Comparison of ENCODE assay signal across 11 mouse cellular contexts in the genomic region with DNA sequence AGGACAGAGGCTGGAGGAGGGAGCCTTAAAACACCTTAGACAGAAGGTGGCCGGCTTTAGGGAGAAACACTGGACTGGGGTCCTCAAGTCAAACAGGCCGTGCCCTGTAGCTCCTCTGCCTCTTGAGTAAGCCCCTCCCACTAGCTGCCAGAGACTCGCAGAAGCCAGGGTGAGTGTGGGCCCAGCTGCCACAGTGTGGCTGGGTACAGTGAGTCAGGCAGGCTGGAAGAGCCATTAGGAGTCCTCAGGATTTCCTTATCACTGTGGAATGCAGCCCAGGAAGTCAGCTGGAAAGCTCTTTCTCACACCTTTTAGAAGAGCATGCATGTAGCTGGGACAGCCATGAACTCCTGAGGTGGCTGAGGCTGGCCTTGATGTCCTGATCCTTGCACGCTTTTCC. TPM values are rescaled to one million over a fixed set of nuclear protein-coding genes. Genes with fewer than 3 reads are reported as not detected.
DNase-seq lines count a peak whose midpoint lies in the region; ATAC-seq and TF ChIP-seq lines count a peak whose summit lies in the region.
"Had no signal": no experiment of that assay in that cellular context is flagged by ENCODE, and none has a peak within 500 bp of the region (broad histone marks: within the 10 kb centered on the region; RNA-seq: fewer than 3 reads in every experiment).

No protein-coding gene starts in this region.

- no peak overlapping the region for H3K4me2 ChIP-seq in stomach, embryonic 14.5 days (replicated peaks; ENCODE audit: low read depth, low read length)
- no peak overlapping the region for H3K4me2 ChIP-seq in hindbrain, embryonic 12.5 days (replicated peaks)
- H3K4me2 ChIP-seq: midbrain, embryonic 11.5 days had no signal

- H3K9me3 ChIP-seq in embryonic facial prominence, embryonic 10.5 days = no peaks in the 10 kb centered on the region
- no peaks in the 10 kb centered on the region for H3K9me3 ChIP-seq in limb, embryonic 10.5 days (replicated peaks)
- H3K9me3 ChIP-seq in stomach, embryonic 14.5 days (ENCODE audit: control insufficient read depth, low read depth, low read length) = no peaks in the 10 kb centered on the region
- no peaks in the 10 kb centered on the region for H3K9me3 ChIP-seq in hindbrain, embryonic 12.5 days (replicated peaks)

- no peak overlapping the region for H3K4me3 ChIP-seq in heart, adult 2 months
- no peak overlapping the region for H3K4me3 ChIP-seq in embryonic facial prominence, embryonic 10.5 days
- no peak overlapping the region for H3K4me3 ChIP-seq in limb, embryonic 10.5 days
- no peak overlapping the region for H3K4me3 ChIP-seq in stomach, embryonic 14.5 days (ENCODE audit: low read depth, low read length)
- no peak overlapping the region for H3K4me3 ChIP-seq in hindbrain, embryonic 12.5 days

- TF ChIP-seq EP300 in heart, adult 2 months (IDR thresholded peaks at IDR 0.05; ENCODE audit: insufficient read depth, low read depth, low read length) = peak; percentile 49; the same call in 1 of the 2 replicates

- TF ChIP-seq CTCF in heart, adult 2 months (IDR thresholded peaks at IDR 0.05) = no peak

- H3K36me3 ChIP-seq in heart, adult 2 months (ENCODE audit: control insufficient read depth, insufficient read depth, low read length) = no peaks in the 10 kb centered on the region
- no peaks in the 10 kb centered on the region for H3K36me3 ChIP-seq in embryonic facial prominence, embryonic 10.5 days (replicated peaks)
- no peaks in the 10 kb centered on the region for H3K36me3 ChIP-seq in limb, embryonic 10.5 days
- no peaks in the 10 kb centered on the region for H3K36me3 ChIP-seq in stomach, embryonic 14.5 days (ENCODE audit: control insufficient read depth, insufficient read depth, low read length)
- no peaks in the 10 kb centered on the region for H3K36me3 ChIP-seq in hindbrain, embryonic 12.5 days

- no peaks in the 10 kb centered on the region for H3K27me3 ChIP-seq in heart, adult 2 months (ENCODE audit: control insufficient read depth, insufficient read depth, low read length)
- peaks cover 7% of the 10 kb centered on the region; the same call in 1 of the 2 replicates for H3K27me3 ChIP-seq in embryonic facial prominence, embryonic 10.5 days (replicated peaks; ENCODE audit: low read depth, poor library complexity, severe bottlenecking)
- no peaks in the 10 kb centered on the region for H3K27me3 ChIP-seq in limb, embryonic 10.5 days (ENCODE audit: low read depth, poor library complexity, severe bottlenecking)
- no peaks in the 10 kb centered on the region for H3K27me3 ChIP-seq in stomach, embryonic 14.5 days (ENCODE audit: control insufficient read depth, insufficient read depth, low read length)
- H3K27me3 ChIP-seq in hindbrain, embryonic 12.5 days = peaks cover 6% of the 10 kb centered on the region; the same call in 1 of the 2 replicates

- TF ChIP-seq POLR2A in heart, adult 2 months (IDR thresholded peaks at IDR 0.05; ENCODE audit: insufficient read depth, low read depth, low read length) = no peak

- H3K4me1 ChIP-seq in heart, adult 2 months (ENCODE audit: control insufficient read depth, insufficient read depth, low read length) = peaks cover 12% of the 10 kb centered on the region
- H3K4me1 ChIP-seq in embryonic facial prominence, embryonic 10.5 days = peaks cover 35% of the 10 kb centered on the region
- peaks cover 48% of the 10 kb centered on the region for H3K4me1 ChIP-seq in limb, embryonic 10.5 days
- peaks cover 19% of the 10 kb centered on the region for H3K4me1 ChIP-seq in stomach, embryonic 14.5 days (ENCODE audit: control insufficient read depth, insufficient read depth, low read length)
- H3K4me1 ChIP-seq in hindbrain, embryonic 12.5 days = peaks cover 11% of the 10 kb centered on the region

- intact Hi-C loops in heart, adult 2 months (cut with DNase I) = no loop called here

- no peak overlapping the region for H3K27ac ChIP-seq in heart, adult 2 months
- peak overlapping the region; percentile 40; the same call in 1 of the 2 replicates for H3K27ac ChIP-seq in embryonic facial prominence, embryonic 10.5 days (replicated peaks)
- H3K27ac ChIP-seq in limb, embryonic 10.5 days = peak overlapping the region; percentile 67
- peak overlapping the region; percentile 61 for H3K27ac ChIP-seq in stomach, embryonic 14.5 days (ENCODE audit: low read length)
- H3K27ac ChIP-seq in hindbrain, embryonic 12.5 days = no peak overlapping the region

- 22% methylated on average over 4 of the region's 4 CpGs for WGBS in heart, adult 2 months
- WGBS in embryonic facial prominence, embryonic 10.5 days = 24% methylated on average over 4 of the region's 4 CpGs
- WGBS in limb, embryonic 10.5 days = 25% methylated on average over 4 of the region's 4 CpGs
- 24% methylated on average over 4 of the region's 4 CpGs for WGBS in stomach, embryonic 14.5 days
- 28% methylated on average over 4 of the region's 4 CpGs for WGBS in hindbrain, embryonic 12.5 days

- H3K79me2 ChIP-seq in heart, adult 2 months (replicated peaks; ENCODE audit: control insufficient read depth, insufficient read depth, low read length) = no peaks in the 10 kb centered on the region

- peak in 1 of 2 experiments; percentile 44 for DNase-seq in heart, adult 2 months
- DNase-seq in heart, adult 8-10 months (ENCODE audit: low spot score) = no peak
- DNase-seq in embryonic facial prominence, embryonic 10.5 days (ENCODE audit: low spot score) = no peak
- DNase-seq in limb, embryonic 10.5 days (ENCODE audit: low spot score) = no peak
- DNase-seq in ovary, postnatal 14 days (ENCODE audit: low spot score) = no peak
- DNase-seq in ovary, postnatal 10 days (ENCODE audit: low spot score) = no peak

- no peak overlapping the region for H3K9ac ChIP-seq in heart, adult 2 months (ENCODE audit: low read depth, low read length)
- H3K9ac ChIP-seq in stomach, embryonic 14.5 days (replicated peaks; ENCODE audit: low read depth, low read length) = no peak overlapping the region; the same call in 1 of the 2 replicates
- H3K9ac ChIP-seq in hindbrain, embryonic 12.5 days = no peak overlapping the region

- ATAC-seq in stomach, embryonic 14.5 days (ENCODE audit: insufficient number of reproducible peaks, insufficient read depth, low FRiP score, low read depth) = peak; percentile 62; the same call in 1 of the 2 replicates
- no peak for ATAC-seq in hindbrain, embryonic 12.5 days (ENCODE audit: low FRiP score)

RNA-seq across cellular contexts. Expression of gene Col1a1, which starts 19.5 kb away (rescaled TPM):
- 10 to 100 TPM; 51.1 to 82.4 TPM for total RNA-seq in heart, adult 2 months (2021)
- polyA plus RNA-seq in heart, adult 2 months (2012; rRNA removed) = 48.7 and 67.7 TPM in 2 replicates
- 10 to 100 TPM; 23.3 to 50.4 (median 39.8) TPM for total RNA-seq in heart, adult 8-10 months (2022)
- polyA plus RNA-seq in embryonic facial prominence, embryonic 10.5 days (2016; fragmentation: Nextera tagmentation; extraction: Ambion mirVana) = 61.5 and 88.8 TPM in 2 replicates
- polyA plus RNA-seq in limb, embryonic 10.5 days (2016; fragmentation: Nextera tagmentation; extraction: Ambion mirVana) = 81.4 and 104 TPM in 2 replicates
- 1,157 and 1,247 TPM in 2 replicates for polyA plus RNA-seq in stomach, embryonic 14.5 days (2014; fragmentation: Nextera tagmentation; extraction: Ambion mirVana)
- 508 and 685 TPM in 2 replicates for polyA plus RNA-seq in hindbrain, embryonic 12.5 days (2016; fragmentation: Nextera tagmentation; extraction: Ambion mirVana)

RNA-seq across cellular contexts. Expression of gene Hils1, which starts 50.9 kb away (rescaled TPM):
- not detected for total RNA-seq in heart, adult 2 months (2021)
- 0.25 TPM in 1 of 2 replicates, not detected in the other for polyA plus RNA-seq in heart, adult 2 months (2012; rRNA removed)
- not detected for total RNA-seq in heart, adult 8-10 months (2022)
- polyA plus RNA-seq in embryonic facial prominence, embryonic 10.5 days (2016; fragmentation: Nextera tagmentation; extraction: Ambion mirVana) = not detected in 2 replicates
- not detected in 2 replicates for polyA plus RNA-seq in limb, embryonic 10.5 days (2016; fragmentation: Nextera tagmentation; extraction: Ambion mirVana)
- not detected in 2 replicates for polyA plus RNA-seq in stomach, embryonic 14.5 days (2014; fragmentation: Nextera tagmentation; extraction: Ambion mirVana)
- polyA plus RNA-seq in hindbrain, embryonic 12.5 days (2016; fragmentation: Nextera tagmentation; extraction: Ambion mirVana) = not detected in 2 replicates
- total RNA-seq: ES-E14 had no signal
- polyA plus RNA-seq: hindbrain, embryonic 11.5 days; midbrain, embryonic 11.5 days had no signal

RNA-seq across cellular contexts. Expression of gene Sgca, which starts 59.6 kb away (rescaled TPM):
- total RNA-seq in heart, adult 2 months (2021) = 100 to 1,000 TPM; 149 to 200 TPM
- 1,109 and 1,504 TPM in 2 replicates for polyA plus RNA-seq in heart, adult 2 months (2012; rRNA removed)
- total RNA-seq in heart, adult 8-10 months (2022) = 100 to 1,000 TPM; 202 to 221 (median 208) TPM
- polyA plus RNA-seq in embryonic facial prominence, embryonic 10.5 days (2016; fragmentation: Nextera tagmentation; extraction: Ambion mirVana) = 0.17 TPM in 1 of 2 replicates, not detected in the other
- 0.23 TPM in 1 of 2 replicates, not detected in the other for polyA plus RNA-seq in limb, embryonic 10.5 days (2016; fragmentation: Nextera tagmentation; extraction: Ambion mirVana)
- polyA plus RNA-seq in stomach, embryonic 14.5 days (2014; fragmentation: Nextera tagmentation; extraction: Ambion mirVana) = 0.30 and 0.46 TPM in 2 replicates
- 0.43 and 1.5 TPM in 2 replicates for polyA plus RNA-seq in hindbrain, embryonic 12.5 days (2016; fragmentation: Nextera tagmentation; extraction: Ambion mirVana)
- total RNA-seq: ES-E14 had no signal
- polyA plus RNA-seq: midbrain, embryonic 11.5 days had no signal

Comparison
In these comparisons a context has a peak if more than half of its experiments do, and no peak if none do; other contexts are left out.
1. H3K27ac ChIP-seq: peak in embryonic facial prominence, embryonic 10.5 days (single experiment), limb, embryonic 10.5 days (single experiment) and stomach, embryonic 14.5 days (single experiment); none in heart, adult 2 months (single experiment) and hindbrain, embryonic 12.5 days (single experiment).
2. RNA of gene Sgca, which starts 59.6 kb away (polyA plus RNA-seq): 1,109 to 1,504 TPM in heart, adult 2 months; 0.43 to 1.5 TPM in hindbrain, embryonic 12.5 days, 0.30 to 0.46 TPM in stomach, embryonic 14.5 days, 0.23 TPM in limb, embryonic 10.5 days and 0.17 TPM in embryonic facial prominence, embryonic 10.5 days; every median in the first group is over 100 times any median in the second.